Comparison of ENCODE assay signal across 8 mouse cellular contexts in genomic region chr4:106913411-106914049, GRCm38 (mm10). TPM values are rescaled to one million over a fixed set of nuclear protein-coding genes. Genes with fewer than 3 reads are reported as not detected.
A peak's percentile ranks its signal among the peaks of the same experiment; 100 is the strongest.
DNase-seq lines count a peak whose midpoint lies in the region; ATAC-seq and TF ChIP-seq lines count a peak whose summit lies in the region.

No protein-coding gene starts in this region.

- peak; percentile 54 to 56 for DNase-seq in cerebellum, postnatal 10 days
- DNase-seq in cerebellum, adult 8-10 months, result no peak
- DNase-seq in layer of hippocampus, postnatal 25 days (ENCODE audit: extremely low spot score in 1 of 2, low spot score in 1 of 2), result no peak
- no peak for DNase-seq in left cerebral cortex, adult 11 months (ENCODE audit: low spot score)
- no peak for DNase-seq in thymus, postnatal 36 days

- no peak for ATAC-seq in heart, embryonic 15.5 days (replicated peaks; ENCODE audit: insufficient number of reproducible peaks, insufficient read depth, low FRiP score, low read depth)
- ATAC-seq in limb, embryonic 15.5 days (ENCODE audit: insufficient number of reproducible peaks, low FRiP score, low TSS enrichment, low read depth), result no peak

- WGBS in heart, embryonic 15.5 days, result 28% methylated on average over 9 of the region's 9 CpGs
- 15% methylated on average over 9 of the region's 9 CpGs for WGBS in limb, embryonic 15.5 days

- peaks cover 40% of the 10 kb centered on the region for H3K4me1 ChIP-seq in heart, embryonic 15.5 days (replicated peaks)
- peaks cover 43% of the 10 kb centered on the region for H3K4me1 ChIP-seq in limb, embryonic 15.5 days

- H3K36me3 ChIP-seq in C2C12 (ENCODE audit: control insufficient read depth, insufficient read depth), result peaks cover 46% of the 10 kb centered on the region
- H3K36me3 ChIP-seq in heart, embryonic 15.5 days, result peaks cover 29% of the 10 kb centered on the region
- peaks cover 31% of the 10 kb centered on the region for H3K36me3 ChIP-seq in limb, embryonic 15.5 days

- H3K79me3 ChIP-seq in C2C12 (ENCODE audit: low read depth), result peaks cover 34% of the 10 kb centered on the region

- no peak for TF ChIP-seq CTCF in C2C12 (IDR thresholded peaks at IDR 0.05; ENCODE audit: control insufficient read depth, insufficient read depth, insufficient read length)

- no peaks in the 10 kb centered on the region for H3K9me3 ChIP-seq in heart, embryonic 15.5 days (replicated peaks)
- no peaks in the 10 kb centered on the region for H3K9me3 ChIP-seq in limb, embryonic 15.5 days

- H3K27me3 ChIP-seq in C2C12 (ENCODE audit: control insufficient read depth, insufficient read depth, insufficient read length), result no peaks in the 10 kb centered on the region
- H3K27me3 ChIP-seq in heart, embryonic 15.5 days, result no peaks in the 10 kb centered on the region
- H3K27me3 ChIP-seq in limb, embryonic 15.5 days, result no peaks in the 10 kb centered on the region

- H3ac ChIP-seq in C2C12 (ENCODE audit: control insufficient read depth, insufficient read length, low read depth), result peak overlapping the region; percentile 66

- H3K79me2 ChIP-seq in C2C12 (ENCODE audit: control insufficient read depth, insufficient read depth), result peaks cover 69% of the 10 kb centered on the region

- peak overlapping the region; percentile 43 for H3K27ac ChIP-seq in heart, embryonic 15.5 days
- H3K27ac ChIP-seq in limb, embryonic 15.5 days, result peak overlapping the region; percentile 68

- peak overlapping the region; percentile 89 for H3K4me2 ChIP-seq in heart, embryonic 15.5 days
- peak overlapping the region; percentile 69 for H3K4me2 ChIP-seq in limb, embryonic 15.5 days

- H3K9ac ChIP-seq in heart, embryonic 15.5 days, result peak overlapping the region; percentile 33; the same call in 1 of the 2 replicates
- peak overlapping the region; percentile 100 for H3K9ac ChIP-seq in limb, embryonic 15.5 days

- peak overlapping the region; percentile 69 for H3K4me3 ChIP-seq in C2C12 (ENCODE audit: insufficient read depth, poor library complexity, severe bottlenecking)
- H3K4me3 ChIP-seq in heart, embryonic 15.5 days, result peak overlapping the region; percentile 97
- peak overlapping the region; percentile 100 for H3K4me3 ChIP-seq in limb, embryonic 15.5 days

TF ChIP-seq in C2C12, 6 proteins besides CTCF, POLR2A, EP300 and RAD21:
- no peak for TF ChIP-seq CEBPB (IDR thresholded peaks at IDR 0.05; ENCODE audit: low read depth)
- no peak for TF ChIP-seq FOSL1 (IDR thresholded peaks at IDR 0.05; ENCODE audit: insufficient read depth, low read length, poor library complexity, severe bottlenecking)
- TF ChIP-seq MYOG (IDR thresholded peaks at IDR 0.05; ENCODE audit: control insufficient read depth, extremely low read depth, insufficient read length), result no peak
- TF ChIP-seq USF1 (IDR thresholded peaks at IDR 0.05; ENCODE audit: low read depth), result no peak
- TF ChIP-seq MAX (IDR thresholded peaks at IDR 0.05), result no peak
- TF ChIP-seq MYOD1 (IDR thresholded peaks at IDR 0.05; ENCODE audit: control insufficient read depth, insufficient read length, low read depth), result no peak

RNA-seq across cellular contexts. Expression of gene Ssbp3, which starts 3.0 kb away (rescaled TPM):
- polyA plus RNA-seq in C2C12 (2012; fragmentation: generic; extraction: Trizol), result 74.7 TPM
- polyA plus RNA-seq in heart, embryonic 15.5 days (2015; fragmentation: Nextera tagmentation; extraction: Ambion mirVana), result 53.3 and 69.1 TPM in 2 replicates
- polyA plus RNA-seq in limb, embryonic 15.5 days (2015; fragmentation: Nextera tagmentation; extraction: Ambion mirVana), result 93.9 and 112 TPM in 2 replicates
- total RNA-seq in layer of hippocampus, postnatal 25 days (2021), result 100 to 1,000 TPM; 147 to 150 TPM

Comparison
In these comparisons a context has a peak if more than half of its experiments do, and no peak if none do; other contexts are left out.
1. DNase-seq: peak in cerebellum, postnatal 10 days (2 of 2); none in cerebellum, adult 8-10 months (single experiment), layer of hippocampus, postnatal 25 days (0 of 2), left cerebral cortex, adult 11 months (single experiment) and thymus, postnatal 36 days (0 of 2).
2. Peak in every context shown above with its lines, with median percentiles within 50 percentile points of each other: H3K4me3 ChIP-seq.